Mouse (Mus musculus) embryonic fibroblast, embryonic 13.5 days (primary cell): ENCODE measurements around the gene Litaf.

Experiments used
- CTCF ChIP-seq: IDR thresholded peaks from 2 replicates; pipeline ENCODE4 v1.5.1; 2011; ENCODE audit warnings: mild to moderate bottlenecking, control low read depth, low read length, moderate library complexity, borderline replicate concordance; ENCODE audit not compliant: insufficient read depth
- POLR2A ChIP-seq: IDR thresholded peaks from 2 replicates; pipeline ENCODE4 v1.6.1; 2011; ENCODE audit warnings: low read depth, mild to moderate bottlenecking, control low read depth, low read length, moderate library complexity

GRCm38 (mm10) chr16:10934047-10934446 lies 131.9 kb downstream of the Litaf start:
- TF ChIP-seq CTCF: no peak
- TF ChIP-seq POLR2A: no peak
